Mouse (Mus musculus) myocyte (in vitro differentiated cells): ENCODE data around the gene Adamtsl5.

Experiments used
- MAX ChIP-seq: IDR thresholded peaks from one replicate; pipeline ENCODE4 v1.6.1; 2011; ENCODE audit warnings: low read depth, mild to moderate bottlenecking, control low read depth
- MYOD1 ChIP-seq, 3 experiments: IDR thresholded peaks; one replicate each; pipeline ENCODE4 v1.6.1; 2011; ENCODE audit warnings: control low read depth in 2 of 3, low read depth in 2 of 3, mild to moderate bottlenecking in 2 of 3, moderate library complexity in 1 of 3; ENCODE audit not compliant: insufficient read length in 2 of 3, control insufficient read depth in 1 of 3
- MYOG ChIP-seq, 3 experiments: IDR thresholded peaks; one replicate each; pipeline ENCODE4 v1.6.1; 2011; ENCODE audit warnings: control low read depth in 2 of 3, low read depth in 2 of 3, mild to moderate bottlenecking in 2 of 3; ENCODE audit not compliant: insufficient read length in 2 of 3, control insufficient read depth in 1 of 3, insufficient read depth in 1 of 3
- POLR2A ChIP-seq: IDR thresholded peaks from one replicate; pipeline ENCODE4 v1.6.1; 2011; ENCODE audit warnings: low read depth, mild to moderate bottlenecking, control low read depth, moderate library complexity; ENCODE audit not compliant: insufficient read length
- POLR2AphosphoS2 ChIP-seq: IDR thresholded peaks from one replicate; pipeline ENCODE4 v1.6.1; 2011; ENCODE audit warnings: low read depth, control low read depth; ENCODE audit not compliant: insufficient read length
- REST ChIP-seq: IDR thresholded peaks from one replicate; pipeline ENCODE4 v1.6.1; 2011; ENCODE audit warnings: mild to moderate bottlenecking, control low read depth, moderate library complexity; ENCODE audit not compliant: insufficient read depth, insufficient read length
- SRF ChIP-seq: IDR thresholded peaks from one replicate; pipeline ENCODE4 v1.6.1; 2011; ENCODE audit warnings: low read depth; ENCODE audit not compliant: control insufficient read depth, insufficient read length
- TCF3 ChIP-seq: IDR thresholded peaks from one replicate; pipeline ENCODE4 v1.6.1; 2011; ENCODE audit warnings: low read depth, control low read depth; ENCODE audit not compliant: insufficient read length
- USF1 ChIP-seq: IDR thresholded peaks from one replicate; pipeline ENCODE4 v1.6.1; 2011; ENCODE audit warnings: low read depth, mild to moderate bottlenecking, control low read depth, moderate library complexity

DNA sequence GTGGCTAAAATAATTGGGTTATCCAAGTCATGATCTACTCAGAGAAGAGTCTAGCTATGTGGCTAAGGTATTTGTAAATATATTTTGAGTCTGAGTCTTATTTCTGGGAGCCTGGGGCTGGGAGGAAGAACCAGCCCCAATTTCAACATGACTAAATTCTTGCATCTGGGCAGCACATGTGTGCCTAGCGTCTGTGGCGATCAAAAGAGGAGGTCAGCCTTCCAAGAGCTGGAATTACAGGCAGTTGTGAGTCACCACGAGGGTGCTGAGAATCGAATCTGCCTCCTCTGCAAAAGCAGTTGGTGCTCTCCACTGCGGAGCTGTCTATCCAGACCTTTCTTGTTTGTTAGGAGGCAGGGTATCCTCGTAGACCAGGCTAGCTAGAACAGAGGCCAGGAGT is 17.5 kb upstream of the Adamtsl5 start:
- no peak for TF ChIP-seq USF1
- no peak for TF ChIP-seq MAX
- no peak for TF ChIP-seq POLR2A
- no peak for TF ChIP-seq MYOG (IDR thresholded peaks at IDR 0.05; ENCODE audit: control insufficient read depth in 1 of 3, insufficient read depth in 1 of 3, insufficient read length in 2 of 3, low read depth in 2 of 3)
- no peak for TF ChIP-seq REST
- TF ChIP-seq SRF: no peak
- TF ChIP-seq POLR2AphosphoS2: no peak
- TF ChIP-seq MYOD1 (IDR thresholded peaks at IDR 0.05; ENCODE audit: control insufficient read depth in 1 of 3, insufficient read length in 2 of 3, low read depth in 2 of 3): no peak
- TF ChIP-seq TCF3: no peak
